Mouse (Mus musculus): ENCODE results near the gene Smchd1.

DNA sequence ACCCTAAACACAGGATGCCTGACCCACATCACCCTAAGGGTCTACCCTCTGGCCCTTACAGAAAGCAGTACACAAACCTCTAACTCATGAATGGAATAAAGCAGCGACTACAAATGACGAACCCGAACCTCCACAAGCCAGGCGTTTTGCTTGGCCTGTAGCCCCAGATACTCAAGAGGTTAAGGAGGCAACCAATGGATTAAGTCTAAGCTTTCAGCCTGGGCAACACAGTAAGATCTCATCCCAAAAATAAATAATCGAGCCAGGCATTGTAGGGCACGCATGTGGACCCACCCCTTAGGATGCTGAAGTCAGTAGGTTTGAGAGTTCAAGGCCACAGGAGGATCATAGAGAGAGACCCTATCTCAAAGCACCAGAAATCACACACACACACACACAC, 169.1 kb downstream of the Smchd1 start:
- no peak for TF ChIP-seq CTCF (conservative IDR thresholded peaks at IDR 0.05; ENCODE audit: insufficient read depth, insufficient read length, low read depth, low read length)
- no peak for TF ChIP-seq POLR2A (IDR thresholded peaks at IDR 0.05; ENCODE audit: low read depth, low read length)

Data from kidney, adult 2 months (tissue).